Mouse (Mus musculus): ENCODE measurements at regions not wholly inside any gene's neighbourhood (a gene's known extent, or its start where the extent isn't known, plus 50 kb on each side); places are given as distances from the start of the nearest gene placed in this dataset.

GRCm38 (mm10) chr5:77663096-77663495 is 255.3 kb upstream of the Igfbp7 start:
- TF ChIP-seq POLR2A (IDR thresholded peaks at IDR 0.05; ENCODE audit: borderline replicate concordance, extremely low read depth, low read depth, low read length) (no peak), CTCF (IDR thresholded peaks at IDR 0.05; ENCODE audit: insufficient read depth, low read length) (no peak)
- Histone ChIP-seq H3K4me3 (replicated peaks; ENCODE audit: extremely low read depth, low read depth, low read length) (no peak overlapping the region), H3K4me1 (ENCODE audit: control insufficient read depth, insufficient read depth, low read length) (no peaks in the 10 kb centered on the region)
- no peak for DNase-seq
- WGBS, result 50% methylated on average over 3 of the region's 3 CpGs

GRCm38 (mm10) chr5:77659016-77659415 is 251.2 kb upstream of the Igfbp7 start:
- no peak for TF ChIP-seq POLR2A (IDR thresholded peaks at IDR 0.05; ENCODE audit: borderline replicate concordance, extremely low read depth, low read depth, low read length)
- no peak for TF ChIP-seq CTCF (IDR thresholded peaks at IDR 0.05; ENCODE audit: insufficient read depth, low read length)
- WGBS, result 85% methylated on average over 6 of the region's 6 CpGs
- DNase-seq, result no peak

GRCm38 (mm10) chr5:77644651-77645050 is 236.8 kb upstream of the Igfbp7 start:
- 89% methylated on average over 5 of the region's 5 CpGs for WGBS
- Histone ChIP-seq H3K4me1 (ENCODE audit: control insufficient read depth, insufficient read depth, low read length) (no peaks in the 10 kb centered on the region), H3K4me3 (replicated peaks; ENCODE audit: extremely low read depth, low read depth, low read length) (no peak overlapping the region)
- DNase-seq, result no peak
- no peak for TF ChIP-seq CTCF (IDR thresholded peaks at IDR 0.05; ENCODE audit: insufficient read depth, low read length)
- TF ChIP-seq POLR2A (IDR thresholded peaks at IDR 0.05; ENCODE audit: borderline replicate concordance, extremely low read depth, low read depth, low read length), result no peak

More at GRCm38 (mm10) chr5:77659016-77659415, 251.2 kb upstream of the Igfbp7 start:
- no peaks in the 10 kb centered on the region for H3K4me1 ChIP-seq (ENCODE audit: control insufficient read depth, insufficient read depth, low read length)
- H3K4me3 ChIP-seq (replicated peaks; ENCODE audit: extremely low read depth, low read depth, low read length), result no peak overlapping the region

GRCm38 (mm10) chr5:77620402-77620801 is 212.6 kb upstream of the Igfbp7 start:
- DNase-seq, result no peak
- H3K4me3 ChIP-seq (replicated peaks; ENCODE audit: extremely low read depth, low read depth, low read length), result no peak overlapping the region
- 73% methylated on average over 4 of the region's 4 CpGs for whole genome bisulfite sequencing
- no peaks in the 10 kb centered on the region for H3K4me1 ChIP-seq (ENCODE audit: control insufficient read depth, insufficient read depth, low read length)
- TF ChIP-seq CTCF (IDR thresholded peaks at IDR 0.05; ENCODE audit: insufficient read depth, low read length) (no peak), POLR2A (IDR thresholded peaks at IDR 0.05; ENCODE audit: borderline replicate concordance, extremely low read depth, low read depth, low read length) (no peak)

GRCm38 (mm10) chr5:77610496-77610895 is 202.7 kb upstream of the Igfbp7 start:
- no peak for DNase-seq
- TF ChIP-seq POLR2A (IDR thresholded peaks at IDR 0.05; ENCODE audit: borderline replicate concordance, extremely low read depth, low read depth, low read length) (no peak), CTCF (IDR thresholded peaks at IDR 0.05; ENCODE audit: insufficient read depth, low read length) (no peak)
- 85% methylated on average over 6 of the region's 6 CpGs for WGBS
- Histone ChIP-seq H3K4me3 (replicated peaks; ENCODE audit: extremely low read depth, low read depth, low read length) (no peak overlapping the region), H3K4me1 (ENCODE audit: control insufficient read depth, insufficient read depth, low read length) (no peaks in the 10 kb centered on the region)

- Histone ChIP-seq H3K4me1 (ENCODE audit: control insufficient read depth, insufficient read depth, low read length) (no peaks in the 10 kb centered on the region), H3K4me3 (replicated peaks; ENCODE audit: extremely low read depth, low read depth, low read length) (no peak overlapping the region)
- no peak for TF ChIP-seq CTCF (IDR thresholded peaks at IDR 0.05; ENCODE audit: insufficient read depth, low read length)
- TF ChIP-seq POLR2A (IDR thresholded peaks at IDR 0.05; ENCODE audit: borderline replicate concordance, extremely low read depth, low read depth, low read length), result no peak
- DNase-seq, result no peak
- WGBS, result 84% methylated on average over 4 of the region's 4 CpGs
Measured at GRCm38 (mm10) chr5:77594719-77595118, 186.9 kb upstream of the Igfbp7 start.

- TF ChIP-seq POLR2A (IDR thresholded peaks at IDR 0.05; ENCODE audit: borderline replicate concordance, extremely low read depth, low read depth, low read length) (no peak), CTCF (IDR thresholded peaks at IDR 0.05; ENCODE audit: insufficient read depth, low read length) (no peak)
- 73% methylated on average over 3 of the region's 3 CpGs for WGBS
Measured at GRCm38 (mm10) chr5:77589252-77589651, 181.4 kb upstream of the Igfbp7 start.

GRCm38 (mm10) chr5:77581702-77582101 is 173.9 kb upstream of the Igfbp7 start:
- no peak for TF ChIP-seq CTCF (IDR thresholded peaks at IDR 0.05; ENCODE audit: insufficient read depth, low read length)
- Histone ChIP-seq H3K4me3 (replicated peaks; ENCODE audit: extremely low read depth, low read depth, low read length) (no peak overlapping the region), H3K4me1 (ENCODE audit: control insufficient read depth, insufficient read depth, low read length) (no peaks in the 10 kb centered on the region)
- 60% methylated on average over 6 of the region's 6 CpGs for WGBS
- no peak for DNase-seq

More at GRCm38 (mm10) chr5:77589252-77589651, 181.4 kb upstream of the Igfbp7 start:
- H3K4me3 ChIP-seq (replicated peaks; ENCODE audit: extremely low read depth, low read depth, low read length), result no peak overlapping the region
- H3K4me1 ChIP-seq (ENCODE audit: control insufficient read depth, insufficient read depth, low read length), result no peaks in the 10 kb centered on the region
- no peak for DNase-seq

GRCm38 (mm10) chr5:77581106-77581638 is 173.3 kb upstream of the Igfbp7 start:
- TF ChIP-seq POLR2A (IDR thresholded peaks at IDR 0.05; ENCODE audit: borderline replicate concordance, extremely low read depth, low read depth, low read length) (no peak), CTCF (IDR thresholded peaks at IDR 0.05; ENCODE audit: insufficient read depth, low read length) (no peak)
- no peaks in the 10 kb centered on the region for H3K4me1 ChIP-seq (ENCODE audit: control insufficient read depth, insufficient read depth, low read length)
- no peak overlapping the region for H3K4me3 ChIP-seq (replicated peaks; ENCODE audit: extremely low read depth, low read depth, low read length)
- WGBS, result 31% methylated on average over 6 of the region's 6 CpGs
- DNase-seq, result peak; percentile 14

- H3K4me3 ChIP-seq (replicated peaks; ENCODE audit: extremely low read depth, low read depth, low read length), result no peak overlapping the region
- 48% methylated on average over 20 of the region's 20 CpGs for WGBS
- no peak for TF ChIP-seq POLR2A (IDR thresholded peaks at IDR 0.05; ENCODE audit: borderline replicate concordance, extremely low read depth, low read depth, low read length)
- TF ChIP-seq CTCF (IDR thresholded peaks at IDR 0.05; ENCODE audit: insufficient read depth, low read length), result no peak
- no peak for DNase-seq
- H3K4me1 ChIP-seq (ENCODE audit: control insufficient read depth, insufficient read depth, low read length), result no peaks in the 10 kb centered on the region
Measured at GRCm38 (mm10) chr5:77579826-77580745, 172.2 kb upstream of the Igfbp7 start.

All from lung, adult 2 months (tissue).